Mouse (Mus musculus) liver, embryonic 15.5 days (tissue): Measurements from ENCODE around the gene Limk1. TPM values are rescaled to one million over a fixed set of nuclear protein-coding genes. Genes with fewer than 3 reads are reported as not detected.

Experiments
- ATAC-seq: fragments of 200-750 bp; cut with Nextera tagmentation; 2 replicates; pipeline ENCODE4 v1.8.0; 2017; ENCODE audit warnings: moderate number of reproducible peaks, mild to moderate bottlenecking, moderate library complexity; ENCODE audit not compliant: insufficient read depth
- H3K27ac ChIP-seq: fragments of 300-500 bp; sonication (generic); replicated peaks from 2 replicates; pipeline ENCODE4 v1.5.1; 2015; ENCODE audit warnings: mild to moderate bottlenecking, inconsistent platforms
- H3K27me3 ChIP-seq: fragments of 300-500 bp; sonication (generic); 2 replicates; pipeline ENCODE4 v1.6.1; 2015; ENCODE audit warnings: mild to moderate bottlenecking, inconsistent platforms
- H3K36me3 ChIP-seq: fragments of 300-500 bp; sonication (generic); replicated peaks from 2 replicates; pipeline ENCODE4 v1.6.1; 2015; ENCODE audit warnings: moderate library complexity, mild to moderate bottlenecking, inconsistent platforms
- H3K4me1 ChIP-seq: fragments of 300-500 bp; sonication (generic); replicated peaks from 2 replicates; pipeline ENCODE4 v1.6.1; 2015; ENCODE audit warnings: inconsistent platforms
- H3K4me2 ChIP-seq: fragments of 300-500 bp; sonication (generic); 2 replicates; pipeline ENCODE4 v1.6.1; 2015; ENCODE audit warnings: moderate library complexity, mild to moderate bottlenecking, inconsistent platforms
- H3K4me3 ChIP-seq: fragments of 300-500 bp; sonication (generic); replicated peaks from 2 replicates; pipeline ENCODE4 v1.5.1; 2015; ENCODE audit warnings: mild to moderate bottlenecking, inconsistent platforms
- H3K9ac ChIP-seq: fragments of 300-500 bp; sonication (generic); 2 replicates; pipeline ENCODE4 v1.6.1; 2015; ENCODE audit warnings: moderate library complexity, mild to moderate bottlenecking, inconsistent platforms
- H3K9me3 ChIP-seq: fragments of 300-500 bp; sonication (generic); replicated peaks from 2 replicates; pipeline ENCODE4 v1.6.1; 2016; ENCODE audit warnings: inconsistent platforms
- WGBS: fragments of 180-500 bp; shearing (Covaris S2); methylation state at CpG from one replicate; pipeline ENCODE4 v1.1.7; 2015; ENCODE audit warnings: mixed read lengths; ENCODE audit not compliant: insufficient replicate concordance; 5-methylcytosine and 5-hydroxymethylcytosine counted together
- polyA plus RNA-seq: library from polyadenylated mRNA; unstranded; fragments of >200 nt; fragmentation: Nextera tagmentation; extraction: Ambion mirVana; gene quantifications from 2 replicates; pipeline ENCODE4 v1.2.1, GENCODE M21; 2015

Gene Limk1
- polyA plus RNA-seq, 1 experiment from 2014 or later = 0.81 TPM

DNA sequence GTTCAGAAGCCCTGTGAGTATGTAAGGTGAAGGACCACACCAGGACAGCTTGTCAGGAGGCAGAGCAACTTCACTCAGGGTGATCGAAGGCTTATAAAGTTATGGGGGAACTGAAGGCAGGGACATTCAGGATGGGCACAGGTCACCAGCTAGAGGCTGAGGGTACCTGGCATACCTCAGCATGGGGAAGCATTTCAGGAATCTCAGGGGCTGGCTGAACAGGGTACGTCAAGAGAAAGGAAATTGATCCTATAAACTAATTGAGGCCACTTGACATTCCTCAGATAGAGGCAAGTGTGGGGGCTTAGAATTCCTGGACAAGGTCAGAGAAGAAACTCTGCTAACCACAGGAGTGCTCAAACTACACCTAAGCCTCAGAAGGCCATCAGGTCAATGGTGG is 7.1 kb upstream of the Limk1 start:
- Histone ChIP-seq H3K4me3 (no peak overlapping the region), H3K36me3 (no peaks in the 10 kb centered on the region), H3K4me2 (no peak overlapping the region), H3K27me3 (peaks cover 4% of the 10 kb centered on the region; the same call in 1 of the 2 replicates), H3K4me1 (no peaks in the 10 kb centered on the region), H3K9ac (no peak overlapping the region), H3K27ac (no peak overlapping the region), H3K9me3 (no peaks in the 10 kb centered on the region)
- ATAC-seq = no peak
- 61% methylated on average over 2 of the region's 2 CpGs for WGBS

- 18% methylated on average over 2 of the region's 2 CpGs for WGBS
- Histone ChIP-seq H3K4me1 (no peaks in the 10 kb centered on the region), H3K36me3 (no peaks in the 10 kb centered on the region), H3K27me3 (peaks cover 4% of the 10 kb centered on the region; the same call in 1 of the 2 replicates), H3K4me3 (no peak overlapping the region), H3K27ac (no peak overlapping the region), H3K4me2 (no peak overlapping the region), H3K9me3 (no peaks in the 10 kb centered on the region), H3K9ac (no peak overlapping the region)
- ATAC-seq = no peak
These were observed 6.7 kb upstream of the Limk1 start for GRCm38 (mm10) chr5:134695082-134695481.

DNA sequence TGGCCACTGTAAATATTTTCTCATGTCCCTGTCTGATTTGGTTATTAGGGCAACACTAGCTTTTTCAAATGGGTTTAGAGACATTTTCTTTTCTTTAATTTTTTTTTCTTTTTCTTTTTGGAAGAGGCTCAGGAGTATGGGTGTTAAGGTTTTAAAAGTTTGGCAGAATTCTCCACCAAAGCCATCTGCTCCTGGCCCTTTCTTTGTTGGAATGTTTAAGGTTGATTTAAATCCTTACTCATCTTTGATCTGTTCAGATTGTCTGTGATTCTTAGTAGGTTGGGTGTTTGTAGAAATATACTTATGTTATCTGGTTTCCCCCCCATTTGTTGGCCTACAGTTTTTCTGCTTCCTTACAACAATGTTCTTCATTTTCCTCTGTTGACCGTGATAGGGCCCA is 4.3 kb upstream of the Limk1 start:
- ATAC-seq = no peak
- H3K27ac ChIP-seq = no peak overlapping the region
- H3K4me1 ChIP-seq = peaks cover 16% of the 10 kb centered on the region
- no peak overlapping the region for H3K4me2 ChIP-seq
- H3K9me3 ChIP-seq = no peaks in the 10 kb centered on the region
- no peak overlapping the region for H3K4me3 ChIP-seq
- no peak overlapping the region for H3K9ac ChIP-seq
- peaks cover 6% of the 10 kb centered on the region for H3K27me3 ChIP-seq
- 65% methylated on average over 1 of the region's 1 CpGs for whole genome bisulfite sequencing
- H3K36me3 ChIP-seq = no peaks in the 10 kb centered on the region

DNA sequence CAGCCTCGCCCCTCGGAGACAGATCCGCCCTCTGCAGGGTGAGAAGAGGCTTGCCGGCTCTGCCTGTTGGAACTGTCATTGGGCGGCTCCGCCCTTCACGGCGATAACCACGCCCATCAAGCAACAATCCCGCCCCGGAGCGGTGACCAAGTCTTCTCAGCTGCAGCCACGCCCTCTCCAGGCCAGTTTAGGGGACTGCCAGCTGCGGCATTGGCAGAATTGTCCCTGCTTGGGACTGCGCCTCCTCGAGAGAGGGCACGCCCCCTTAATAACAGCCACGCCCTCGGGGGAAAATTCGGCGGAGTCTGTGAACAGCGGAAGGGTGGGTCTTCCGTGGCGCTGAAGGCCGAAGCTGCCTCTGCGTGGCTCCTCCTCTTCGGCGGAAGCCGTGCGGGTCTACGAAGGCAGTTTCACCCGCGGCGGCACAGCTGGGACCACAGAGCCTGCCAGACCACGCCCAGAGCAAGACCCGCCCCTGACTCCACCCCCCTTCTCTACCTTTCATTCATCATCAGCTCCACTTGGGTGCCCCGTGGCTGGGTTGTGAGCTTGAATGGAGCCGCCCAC is 403 bp upstream of the Limk1 start:
- H3K4me3 ChIP-seq = peak overlapping the region; percentile 69
- WGBS = under 1% methylated on average over 38 of the region's 38 CpGs
- peak overlapping the region; percentile 7; the same call in 1 of the 2 replicates for H3K9ac ChIP-seq
- peak; percentile 95 for ATAC-seq
- H3K36me3 ChIP-seq = no peaks in the 10 kb centered on the region
- no peaks in the 10 kb centered on the region for H3K9me3 ChIP-seq
- H3K27me3 ChIP-seq = peaks cover 25% of the 10 kb centered on the region
- H3K27ac ChIP-seq = peak overlapping the region; percentile 81
- H3K4me1 ChIP-seq = peaks cover 18% of the 10 kb centered on the region
- peak overlapping the region; percentile 100 for H3K4me2 ChIP-seq

DNA sequence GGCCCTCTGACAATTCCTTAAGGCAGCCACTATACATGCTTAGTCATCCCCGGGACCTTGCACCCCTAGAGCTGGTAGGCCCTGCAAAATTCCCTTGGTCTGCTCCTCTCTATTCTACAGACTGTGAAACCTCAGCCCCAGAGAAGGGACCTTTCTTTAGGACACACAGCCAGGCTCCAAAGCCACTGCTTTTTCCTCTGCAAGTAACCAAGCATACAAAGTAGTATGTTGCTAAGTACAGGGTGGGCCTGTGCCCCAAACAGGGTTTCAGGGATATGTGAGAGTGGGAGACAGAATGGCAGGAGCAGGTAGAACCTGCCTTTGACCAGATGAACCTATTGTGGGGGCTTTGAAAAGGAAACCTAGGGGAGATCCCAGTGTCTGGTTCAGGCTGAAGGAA is 1.2 kb downstream of the Limk1 start:
- Histone ChIP-seq H3K4me3 (no peak overlapping the region), H3K36me3 (no peaks in the 10 kb centered on the region), H3K4me1 (peaks cover 18% of the 10 kb centered on the region), H3K27ac (no peak overlapping the region), H3K4me2 (peak overlapping the region; percentile 100; the same call in 1 of the 2 replicates), H3K9ac (no peak overlapping the region), H3K9me3 (no peaks in the 10 kb centered on the region), H3K27me3 (peaks cover 25% of the 10 kb centered on the region)
- WGBS = 69% methylated on average over 1 of the region's 1 CpGs
- no peak for ATAC-seq

DNA sequence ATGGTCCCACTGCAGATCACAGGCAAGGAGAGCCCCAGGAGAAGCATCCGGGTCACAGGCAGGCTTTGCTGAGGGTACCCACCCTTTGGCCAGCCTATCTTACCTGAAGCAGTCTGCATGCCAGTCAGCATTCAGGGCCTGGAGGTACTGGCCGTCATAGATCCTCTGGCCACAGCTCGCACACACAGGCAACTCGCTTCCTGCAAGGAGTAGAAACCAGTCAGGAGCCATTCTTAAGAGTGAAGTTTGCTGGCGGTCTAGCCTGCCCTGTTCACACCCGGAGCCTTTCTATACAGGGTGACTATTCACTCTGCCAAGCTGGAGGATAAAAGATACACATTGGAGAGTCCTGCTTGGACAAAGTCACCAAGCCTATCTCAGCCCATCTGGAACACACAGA is 1.9 kb downstream of the Limk1 start:
- H3K27me3 ChIP-seq = peaks cover 25% of the 10 kb centered on the region
- H3K9me3 ChIP-seq = no peaks in the 10 kb centered on the region
- H3K27ac ChIP-seq = no peak overlapping the region
- H3K4me1 ChIP-seq = peaks cover 18% of the 10 kb centered on the region
- H3K9ac ChIP-seq = no peak overlapping the region
- no peak overlapping the region for H3K4me3 ChIP-seq
- no peak for ATAC-seq
- no peaks in the 10 kb centered on the region for H3K36me3 ChIP-seq
- H3K4me2 ChIP-seq = no peak overlapping the region
- 72% methylated on average over 6 of the region's 6 CpGs for WGBS

DNA sequence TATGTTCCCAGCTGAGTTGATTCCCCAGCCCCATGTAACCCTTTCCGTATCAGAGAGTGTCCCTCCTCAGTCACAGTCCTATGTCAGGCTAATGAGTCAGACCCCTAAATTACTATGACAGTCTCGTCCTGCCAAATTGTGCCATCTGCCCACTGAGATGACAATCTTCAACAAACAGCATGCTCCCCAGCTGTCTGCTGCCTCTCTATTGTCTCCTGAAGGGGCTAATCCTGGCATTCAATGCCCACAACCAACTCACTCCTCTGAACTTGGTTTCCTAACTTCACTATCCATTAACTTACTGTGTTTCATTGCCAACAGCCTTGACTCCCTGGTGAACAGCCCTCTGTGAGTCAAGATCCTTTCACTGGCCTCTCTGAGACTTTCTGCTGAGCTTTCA is 4.0 kb downstream of the Limk1 start:
- peaks cover 32% of the 10 kb centered on the region for H3K4me1 ChIP-seq
- no peaks in the 10 kb centered on the region for H3K36me3 ChIP-seq
- peaks cover 25% of the 10 kb centered on the region for H3K27me3 ChIP-seq
- no peak overlapping the region for H3K27ac ChIP-seq
- WGBS = 61% methylated on average over 2 of the region's 2 CpGs
- no peak overlapping the region for H3K4me2 ChIP-seq
- H3K4me3 ChIP-seq = no peak overlapping the region
- no peaks in the 10 kb centered on the region for H3K9me3 ChIP-seq
- H3K9ac ChIP-seq = no peak overlapping the region
- no peak for ATAC-seq

DNA sequence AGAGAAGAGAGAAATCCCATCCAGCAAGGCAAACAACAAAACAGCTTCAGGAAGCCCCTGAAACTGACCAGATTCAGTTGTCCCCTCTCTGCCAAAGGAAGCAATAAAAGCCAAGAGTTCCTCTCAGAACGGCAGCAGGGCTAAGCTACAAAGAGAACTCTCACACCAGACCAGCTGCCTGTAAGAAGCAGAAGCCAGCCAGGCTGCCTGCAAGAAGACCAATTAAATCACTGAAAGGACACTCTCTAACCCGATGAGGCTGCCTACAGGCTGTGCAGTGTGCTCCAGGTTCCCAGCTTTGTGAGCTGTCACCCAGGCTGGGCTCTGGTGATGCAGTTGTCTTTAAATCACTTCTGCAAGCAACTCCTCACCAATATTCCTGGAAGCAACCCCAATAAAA is 4.6 kb downstream of the Limk1 start:
- H3K9ac ChIP-seq = no peak overlapping the region
- H3K4me3 ChIP-seq = no peak overlapping the region
- H3K4me2 ChIP-seq = no peak overlapping the region
- no peaks in the 10 kb centered on the region for H3K36me3 ChIP-seq
- ATAC-seq = no peak
- no peak overlapping the region for H3K27ac ChIP-seq
- H3K27me3 ChIP-seq = peaks cover 25% of the 10 kb centered on the region
- WGBS = 37% methylated on average over 2 of the region's 2 CpGs
- no peaks in the 10 kb centered on the region for H3K9me3 ChIP-seq
- peaks cover 32% of the 10 kb centered on the region for H3K4me1 ChIP-seq

- no peak overlapping the region for H3K4me3 ChIP-seq
- H3K9ac ChIP-seq = no peak overlapping the region
- H3K27me3 ChIP-seq = no peaks in the 10 kb centered on the region
- peak overlapping the region; percentile 33; the same call in 1 of the 2 replicates for H3K27ac ChIP-seq
- peak; percentile 63 for ATAC-seq
- H3K36me3 ChIP-seq = no peaks in the 10 kb centered on the region
- 62% methylated on average over 12 of the region's 12 CpGs for WGBS
- peaks cover 54% of the 10 kb centered on the region for H3K4me1 ChIP-seq
- H3K4me2 ChIP-seq = no peak overlapping the region
- H3K9me3 ChIP-seq = no peaks in the 10 kb centered on the region
These were observed 8.2 kb downstream of the Limk1 start for GRCm38 (mm10) chr5:134680238-134680637.

- Histone ChIP-seq H3K4me1 (peaks cover 54% of the 10 kb centered on the region), H3K27me3 (no peaks in the 10 kb centered on the region), H3K27ac (0 out of 2 replicates have a peak overlapping the region, but pooled peaks have one; percentile 8), H3K4me2 (peak overlapping the region; percentile 3; the same call in 1 of the 2 replicates), H3K36me3 (no peaks in the 10 kb centered on the region), H3K4me3 (no peak overlapping the region), H3K9me3 (no peaks in the 10 kb centered on the region), H3K9ac (no peak overlapping the region)
- WGBS = 57% methylated on average over 8 of the region's 8 CpGs
- no peak for ATAC-seq
These were observed 9.4 kb downstream of the Limk1 start for GRCm38 (mm10) chr5:134678827-134679546.

DNA sequence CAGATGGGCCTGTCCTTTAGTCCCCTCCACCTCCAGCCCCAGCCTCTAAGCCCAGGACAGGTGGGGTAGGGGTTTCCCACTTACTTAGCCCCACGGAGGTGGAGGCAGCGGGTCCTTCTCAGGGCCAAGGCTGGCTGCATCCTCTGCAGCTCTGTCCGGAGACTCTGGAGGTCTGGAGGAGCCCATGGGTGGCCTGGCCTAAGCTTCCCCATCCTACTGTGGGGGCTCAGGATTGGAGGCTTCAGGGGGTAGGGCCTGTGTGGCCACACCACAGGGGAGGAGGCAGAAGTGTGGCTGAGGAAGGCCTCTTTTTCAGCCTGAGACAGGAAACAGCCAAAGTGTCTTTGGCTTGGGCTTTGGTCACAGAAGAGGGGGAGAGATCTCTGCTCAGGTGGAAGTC is 10.4 kb downstream of the Limk1 start:
- no peaks in the 10 kb centered on the region for H3K27me3 ChIP-seq
- ATAC-seq = no peak
- no peak overlapping the region for H3K9ac ChIP-seq
- H3K9me3 ChIP-seq = no peaks in the 10 kb centered on the region
- peak overlapping the region; percentile 30; the same call in 1 of the 2 replicates for H3K4me2 ChIP-seq
- peaks cover 54% of the 10 kb centered on the region for H3K4me1 ChIP-seq
- 37% methylated on average over 3 of the region's 3 CpGs for WGBS
- H3K27ac ChIP-seq = no peak overlapping the region
- 0 out of 2 replicates have a peak overlapping the region, but pooled peaks have one; percentile 24 for H3K4me3 ChIP-seq
- no peaks in the 10 kb centered on the region for H3K36me3 ChIP-seq
